Mouse (Mus musculus) megakaryocyte-erythroid progenitor cell, adult 5-6 weeks (primary cell): ENCODE results near the gene Prss48. TPM values are rescaled to one million over a fixed set of nuclear protein-coding genes. Genes with fewer than 3 reads are reported as not detected.

ENCODE experiments used
- ATAC-seq: replicated peaks from 2 replicates; pipeline ENCODE4 v1.8.0; 2016; ENCODE audit warnings: mild to moderate bottlenecking, inconsistent platforms; ENCODE audit not compliant: severe bottlenecking, poor library complexity, low FRiP score, low TSS enrichment
- total RNA-seq, 2 experiments: library from RNA; stranded (forward) in 1 of 2; stranded (reverse) in 1 of 2; fragments of 200-1000, 215-1000 nt in 1 of 2; fragments of >200 nt in 1 of 2; fragmentation: Nextera tagmentation in 1 of 2; gene quantifications; 2 replicates each; pipeline ENCODE4 v1.2.3; 2014 to 2017

Prss48 gene
- total RNA-seq (2014; fragmentation: Nextera tagmentation) (not detected in 2 replicates), total RNA-seq (2017) (not detected in 2 replicates)

DNA sequence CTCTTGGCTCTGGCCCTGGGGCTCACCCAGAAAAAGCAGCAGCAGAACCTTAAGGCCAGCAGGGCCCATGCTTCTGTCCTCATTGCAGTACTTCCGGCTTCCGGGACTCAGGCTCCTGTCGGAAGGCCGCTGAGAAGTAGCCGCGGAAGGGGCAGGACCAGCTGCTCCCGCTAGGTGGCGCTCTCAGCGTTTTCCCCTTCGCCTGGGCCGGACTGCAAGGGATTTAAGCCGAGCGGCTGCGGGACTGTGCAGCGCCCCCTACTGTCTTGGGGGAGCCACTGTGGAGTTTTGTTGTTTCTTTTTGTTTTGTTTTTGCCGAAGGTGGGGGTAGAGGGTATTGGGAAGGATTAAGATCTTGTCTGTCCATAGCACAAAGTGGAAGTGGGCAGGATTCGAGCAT is at the start of gene Prss48:
Gene Prss48, minus strand, starts transcription at position 69 of the 400 bp plus-strand sequence.
- no peak for ATAC-seq

DNA sequence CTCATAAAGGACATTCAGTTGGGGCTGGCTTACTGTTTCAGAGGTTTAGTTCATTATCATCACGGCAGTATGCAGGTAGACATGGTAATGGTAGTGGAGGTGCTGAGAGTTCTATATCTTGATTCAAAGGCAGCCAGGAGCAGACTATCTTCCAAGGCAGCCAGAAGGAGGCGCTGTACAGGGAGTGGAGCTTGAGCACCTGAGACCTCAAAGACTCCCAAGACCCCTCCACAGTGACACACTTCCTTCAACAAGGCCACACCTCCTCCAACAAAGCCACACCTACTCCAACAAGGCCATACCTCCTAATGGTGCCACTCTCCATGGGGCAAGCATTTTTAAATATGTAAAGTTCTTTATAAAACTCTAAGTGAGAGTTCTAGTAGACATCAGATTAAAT is 46.8 kb upstream of the Prss48 start:
- no peak for ATAC-seq

DNA sequence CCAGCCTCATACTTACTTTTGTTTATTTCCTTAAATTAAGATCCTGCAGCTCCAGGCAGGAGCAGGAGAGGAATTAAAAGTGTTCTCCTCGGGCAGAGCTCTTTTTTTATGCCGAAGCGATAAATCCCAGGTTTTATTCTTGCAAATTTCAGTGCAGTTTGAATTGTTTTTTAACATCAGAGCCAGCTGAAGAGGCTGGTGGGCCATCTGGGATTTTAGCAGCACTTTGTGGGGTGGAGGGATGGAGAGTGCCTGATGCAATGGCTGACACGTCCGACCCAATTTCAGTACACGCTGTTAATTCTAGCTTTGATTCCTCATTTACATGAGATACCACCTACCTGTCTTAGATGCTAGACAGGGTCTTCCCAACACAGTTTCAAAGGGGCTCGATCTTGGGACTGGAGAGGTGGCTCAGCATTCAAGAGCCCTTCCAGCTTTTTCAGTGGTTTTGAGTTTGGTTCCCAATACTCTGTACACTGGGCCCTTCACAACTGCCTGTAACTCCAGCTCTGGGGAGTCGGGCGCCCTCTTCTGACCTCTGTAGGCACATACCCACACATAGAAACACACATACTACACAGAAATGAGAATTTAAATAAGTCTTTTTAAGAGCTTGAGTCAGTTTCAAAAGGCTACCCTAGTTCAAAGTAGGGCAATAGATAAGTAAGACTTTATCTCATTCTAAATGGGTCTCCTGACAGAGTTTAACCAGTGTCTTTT is 45.6 kb upstream of the Prss48 start:
- no peak for ATAC-seq

DNA sequence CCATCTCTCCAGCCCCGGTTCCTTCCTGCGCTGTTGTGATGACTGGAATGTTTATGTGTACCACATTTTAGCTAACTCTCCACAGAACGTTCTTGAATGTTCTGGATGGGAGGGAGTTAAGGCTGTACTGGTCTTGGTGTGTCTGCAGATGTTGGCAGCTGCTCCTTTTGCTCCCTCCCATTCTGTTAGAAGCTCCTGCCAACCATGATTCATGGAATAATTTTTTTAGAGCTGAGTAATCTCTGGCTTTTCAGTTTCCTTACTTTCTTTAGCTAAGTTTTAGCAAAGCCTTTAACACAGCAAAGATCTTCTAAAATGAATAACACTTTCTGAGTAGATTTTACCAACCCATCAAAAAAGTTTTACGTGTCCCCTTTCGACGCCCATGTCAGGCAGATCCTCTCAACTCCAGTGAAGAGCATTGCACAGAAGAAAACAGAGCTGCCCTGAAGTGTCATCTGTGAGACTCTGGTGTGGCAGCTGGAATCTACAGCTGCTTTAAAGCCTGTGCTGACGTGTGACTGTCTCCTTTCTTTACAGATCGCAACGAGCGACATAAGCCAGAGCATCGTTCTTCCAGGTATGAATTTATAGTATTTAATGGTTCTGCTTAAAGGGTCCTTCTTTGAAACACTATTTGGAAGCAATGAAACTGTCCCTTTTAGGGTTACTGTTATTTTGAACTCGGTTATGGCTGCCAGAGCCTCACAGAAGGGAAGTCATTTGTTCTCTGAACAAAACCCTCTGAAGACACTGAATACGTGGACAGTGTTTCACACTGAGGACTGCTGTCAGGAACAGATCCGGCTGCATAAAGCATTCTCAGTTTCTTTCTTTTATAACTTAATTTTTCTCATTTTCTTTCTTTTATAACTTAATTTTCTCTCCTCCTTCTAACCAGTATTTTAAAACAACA is 38.3 kb upstream of the Prss48 start:
- no peak for ATAC-seq

DNA sequence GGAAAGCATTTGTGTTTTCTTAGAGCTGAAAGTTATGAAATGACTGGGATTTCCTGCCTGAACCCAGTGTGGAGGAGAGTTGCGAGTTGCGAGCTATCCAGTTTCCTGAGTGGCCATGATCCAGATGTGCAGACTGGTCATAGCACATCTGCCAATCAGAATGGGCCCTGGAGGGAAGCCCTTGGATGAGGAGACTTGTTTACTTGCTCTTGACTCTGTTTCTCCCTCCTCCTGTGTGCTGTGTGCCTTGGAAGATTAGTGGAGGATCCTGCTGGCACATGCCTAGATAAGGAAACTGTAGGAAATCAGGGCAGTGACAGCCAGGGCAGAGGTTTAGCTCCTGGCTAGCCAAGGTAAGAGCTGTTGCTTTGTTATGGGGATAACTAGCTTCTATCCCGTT is 36.4 kb upstream of the Prss48 start:
- ATAC-seq = no peak

DNA sequence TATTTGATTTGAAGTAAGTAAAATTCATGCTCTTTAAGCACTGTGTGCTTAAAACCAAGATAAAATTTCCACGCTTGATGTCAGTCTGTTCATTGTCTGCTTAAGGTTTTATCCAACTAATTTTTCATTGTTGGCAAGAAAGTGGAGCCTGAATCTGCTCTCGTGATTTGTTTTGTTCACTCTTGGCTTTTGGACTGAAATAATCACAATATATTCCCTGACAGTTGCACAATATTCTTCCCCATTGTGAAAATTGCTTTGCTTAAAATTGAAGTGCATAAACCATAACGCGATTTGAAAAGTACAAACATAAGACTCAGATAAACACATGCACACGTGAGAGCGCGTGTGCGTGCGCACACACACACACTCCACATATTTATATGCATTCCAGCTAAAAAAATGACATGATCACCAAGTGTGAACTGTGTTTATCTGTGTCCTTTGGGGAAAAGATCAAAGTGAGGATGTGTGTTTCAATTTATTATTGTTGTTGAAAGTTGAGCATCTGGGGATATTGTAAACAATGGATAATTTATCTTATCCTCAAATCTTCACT is 35.7 kb upstream of the Prss48 start:
- no peak for ATAC-seq

DNA sequence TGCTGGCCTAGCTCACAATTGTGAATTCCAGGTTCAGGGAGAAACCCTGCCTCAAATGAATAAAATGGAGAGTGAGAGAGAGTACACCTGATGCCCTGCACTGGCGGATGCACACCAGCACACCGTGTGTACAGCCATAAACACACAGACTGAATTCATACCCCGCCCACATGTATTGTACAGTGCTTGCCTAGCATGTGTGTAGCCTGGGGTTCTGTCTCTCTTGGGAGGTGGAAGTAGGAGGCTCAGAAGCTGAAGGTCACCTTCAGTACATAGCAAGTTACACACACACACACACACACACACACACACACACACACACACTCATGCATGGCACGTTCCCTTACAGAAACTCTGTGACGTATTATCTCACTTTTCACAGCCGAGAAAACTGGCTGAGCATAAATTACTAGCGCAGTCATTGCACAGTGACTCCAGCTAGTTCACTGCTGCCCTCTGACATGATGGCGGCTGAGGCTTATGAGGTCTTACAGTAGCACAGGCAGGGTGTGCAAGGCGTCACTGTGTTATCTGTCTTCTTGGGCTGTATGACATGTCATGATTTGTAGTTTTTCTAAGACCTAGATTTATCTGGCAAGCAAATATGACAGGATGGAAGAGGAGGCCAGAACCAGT is 31.3 kb upstream of the Prss48 start:
- no peak for ATAC-seq

DNA sequence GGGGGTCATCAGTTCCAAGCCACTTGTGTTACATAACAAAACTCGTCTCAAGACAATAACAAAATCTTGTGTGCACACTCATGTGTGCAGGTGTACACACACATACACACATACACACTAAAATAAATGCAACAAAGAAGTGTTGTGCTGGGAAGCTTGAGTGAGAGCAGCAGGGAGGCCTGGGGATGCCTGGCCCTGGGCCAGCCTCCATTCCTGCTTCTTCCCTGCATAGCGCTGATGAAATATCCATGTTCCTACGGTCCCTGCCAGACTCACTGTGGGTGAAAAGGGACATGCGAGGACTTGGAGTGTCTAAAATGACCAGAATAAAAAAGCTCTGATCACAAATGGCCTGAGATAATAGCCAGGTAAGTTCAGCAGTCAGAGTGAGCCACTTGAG is 28.3 kb upstream of the Prss48 start:
- ATAC-seq = no peak

DNA sequence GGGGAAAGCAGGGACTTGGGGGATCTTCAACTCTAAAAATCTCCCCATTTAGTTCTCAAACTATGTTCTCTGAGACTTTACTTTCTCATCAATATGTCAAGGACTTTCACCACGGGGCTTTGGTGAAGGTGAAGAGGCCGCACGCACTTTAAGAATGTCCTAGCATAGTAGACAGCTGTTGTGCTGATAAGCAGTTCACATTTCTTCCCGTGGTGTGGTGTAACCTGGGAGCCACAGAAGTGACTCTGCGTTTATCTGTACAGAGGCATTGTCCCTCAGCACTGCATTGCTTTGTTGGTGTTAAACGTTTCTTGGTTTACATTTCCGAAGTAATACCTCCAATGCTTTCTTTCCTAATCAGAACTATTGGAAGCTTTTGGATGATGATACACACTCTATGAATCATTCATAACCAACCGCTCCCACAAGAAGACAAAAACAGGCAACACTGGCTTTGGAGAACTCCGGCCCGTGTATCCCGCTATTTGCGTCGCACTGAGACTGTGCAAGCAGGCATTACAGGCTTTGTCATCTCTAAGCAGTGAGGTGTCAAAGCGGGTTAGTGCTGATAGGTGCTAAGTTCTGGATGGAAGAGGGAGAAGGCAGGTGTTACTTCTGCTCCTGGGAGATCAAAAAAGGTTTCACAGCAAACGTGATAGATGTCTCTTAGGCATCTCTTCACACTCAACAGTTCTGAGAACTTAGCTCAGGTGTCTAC is 26.5 kb upstream of the Prss48 start:
- ATAC-seq = peak; percentile 59; the same call in 1 of the 2 replicates

DNA sequence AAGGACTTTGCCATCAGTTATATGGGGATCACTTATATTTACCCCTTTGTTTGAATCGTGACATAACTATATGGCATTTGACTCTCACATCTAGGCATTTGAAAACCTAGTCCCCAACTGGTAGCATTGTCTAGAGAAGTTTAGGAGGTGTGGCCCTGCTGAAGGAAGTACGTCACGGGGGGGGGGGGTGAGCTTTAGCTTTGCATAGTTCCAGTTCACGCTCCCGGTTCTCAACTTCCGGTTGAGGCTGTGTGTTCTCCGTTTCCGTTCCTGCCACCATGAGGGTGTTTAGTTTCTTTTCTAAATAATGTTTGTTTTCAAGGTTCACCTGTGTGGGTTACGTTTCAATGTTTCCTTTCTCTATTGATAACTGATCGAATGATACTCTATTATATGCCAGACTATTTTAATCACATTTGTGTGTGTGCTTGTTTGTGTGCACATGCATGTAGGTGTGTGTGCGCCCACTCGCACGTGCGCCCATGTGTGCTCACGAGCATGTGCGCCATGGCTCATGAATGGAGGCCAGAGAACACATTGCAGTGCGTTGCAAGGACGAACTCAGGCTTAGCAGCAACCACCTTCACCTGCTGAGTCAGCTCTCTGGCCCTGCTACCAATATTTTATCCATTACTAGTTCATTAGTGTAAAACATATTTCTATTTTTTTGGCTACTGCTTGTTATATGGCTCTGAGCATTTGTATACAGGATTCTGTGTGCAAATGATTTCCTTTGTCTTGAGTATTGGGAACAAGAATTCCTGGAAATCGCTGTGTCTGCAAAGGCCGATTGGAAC is 23.2 kb upstream of the Prss48 start:
- ATAC-seq = no peak

DNA sequence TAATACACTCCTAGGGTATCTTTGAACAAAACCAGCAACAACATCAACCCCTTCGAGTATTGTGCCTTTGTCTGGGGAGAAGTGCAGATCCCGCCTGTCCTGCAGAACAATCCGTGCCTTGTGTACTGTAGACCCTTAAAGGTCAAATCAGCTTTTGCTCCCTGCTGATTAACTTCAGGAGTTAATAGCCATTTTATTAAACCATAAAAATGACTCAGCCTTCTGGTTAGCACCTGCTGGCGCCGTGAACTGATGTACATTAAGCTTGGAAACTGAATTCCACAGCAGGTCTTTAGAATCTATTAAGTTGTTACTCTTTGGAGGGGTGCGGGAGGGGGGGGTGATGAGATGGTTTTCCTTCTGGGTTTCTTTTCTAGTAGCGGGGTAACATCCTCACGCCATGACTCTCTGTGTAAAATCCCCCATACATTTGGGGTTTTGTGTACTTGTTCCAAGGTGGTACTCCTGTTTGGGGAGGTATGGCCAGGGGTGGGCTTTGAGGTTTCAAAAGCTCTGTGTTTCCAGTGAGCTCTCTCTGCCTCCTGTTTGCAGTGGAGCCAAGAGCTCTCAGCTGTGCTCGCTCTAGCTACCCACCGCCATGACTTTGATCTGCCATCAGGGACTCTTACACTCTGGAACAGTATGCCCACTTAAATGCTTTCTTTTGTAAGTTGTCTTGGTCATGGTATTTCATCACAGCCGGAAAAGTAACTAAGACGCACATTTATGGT is 21.9 kb upstream of the Prss48 start:
- ATAC-seq = no peak

DNA sequence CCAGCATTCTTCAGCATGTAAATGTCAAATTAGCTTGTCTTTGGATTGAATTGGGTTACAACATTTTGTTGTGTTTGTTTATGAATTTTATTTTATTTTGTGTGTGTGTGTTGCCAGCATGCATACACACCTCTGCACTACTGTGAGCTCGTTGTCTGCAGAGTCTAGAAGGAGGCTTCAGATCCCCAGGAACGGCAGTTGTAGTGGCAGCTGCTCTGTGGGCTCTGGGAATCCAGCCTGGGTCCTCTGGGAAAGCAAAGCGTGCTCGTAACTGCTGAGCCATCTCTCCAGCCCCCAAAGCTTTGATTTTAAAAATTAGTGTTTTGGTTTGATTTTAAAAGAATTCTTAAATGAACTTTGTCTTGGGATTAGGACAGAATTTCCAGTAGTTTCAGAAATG is 19.4 kb upstream of the Prss48 start:
- no peak for ATAC-seq

DNA sequence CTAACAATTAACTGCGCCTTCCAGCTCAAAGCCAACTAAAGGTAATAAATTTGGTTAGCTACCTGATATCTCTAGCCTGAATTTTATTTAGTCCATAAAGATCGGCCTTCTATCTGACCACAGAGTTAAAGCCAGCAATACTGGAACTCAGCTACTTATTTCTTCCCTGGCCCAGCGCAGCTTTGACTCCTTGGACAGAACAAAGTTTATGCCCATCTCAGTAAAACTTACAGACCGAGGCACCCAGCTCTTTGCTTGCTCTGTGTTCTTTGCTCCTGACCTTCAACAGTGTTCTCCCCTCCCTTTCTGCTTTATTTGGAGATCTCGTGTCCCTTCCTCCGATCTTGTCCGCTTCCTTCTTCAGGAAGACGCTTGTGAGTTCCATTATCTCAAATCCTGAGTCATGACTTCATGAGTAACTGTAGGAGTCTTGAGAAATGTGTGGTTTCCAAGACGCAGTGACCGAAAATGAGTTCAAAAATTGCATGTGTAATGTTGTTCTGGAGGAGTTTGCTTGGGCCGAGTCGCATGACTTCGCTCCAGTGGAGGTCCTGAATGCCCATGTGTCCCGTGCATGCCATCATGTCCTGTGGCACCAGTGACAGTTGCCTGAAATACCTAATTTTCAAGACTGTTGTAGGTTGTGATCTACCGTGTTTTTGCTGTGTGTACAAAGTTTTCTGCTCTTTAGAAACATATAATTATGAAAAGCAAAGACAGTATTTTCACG is 18.8 kb upstream of the Prss48 start:
- ATAC-seq = no peak

DNA sequence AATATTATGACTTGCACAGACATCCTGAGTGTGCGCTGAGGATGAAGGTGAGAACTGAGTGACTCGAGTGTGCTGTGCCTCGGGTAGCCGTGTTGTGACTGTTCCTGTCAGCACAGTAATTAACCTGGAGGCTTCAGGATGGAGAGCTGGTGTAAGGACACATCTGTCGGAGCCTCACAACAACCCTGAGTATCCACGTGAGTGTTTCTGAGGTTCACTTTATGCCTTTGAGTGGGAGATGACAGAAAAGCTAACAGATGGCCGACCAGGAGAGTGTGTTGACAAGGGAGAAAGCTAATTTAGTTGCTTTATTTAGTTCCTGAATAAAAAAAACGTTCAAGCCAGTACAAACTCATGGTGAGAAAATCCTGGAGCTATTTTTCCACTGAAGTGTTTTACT is 15.2 kb upstream of the Prss48 start:
- no peak for ATAC-seq

DNA sequence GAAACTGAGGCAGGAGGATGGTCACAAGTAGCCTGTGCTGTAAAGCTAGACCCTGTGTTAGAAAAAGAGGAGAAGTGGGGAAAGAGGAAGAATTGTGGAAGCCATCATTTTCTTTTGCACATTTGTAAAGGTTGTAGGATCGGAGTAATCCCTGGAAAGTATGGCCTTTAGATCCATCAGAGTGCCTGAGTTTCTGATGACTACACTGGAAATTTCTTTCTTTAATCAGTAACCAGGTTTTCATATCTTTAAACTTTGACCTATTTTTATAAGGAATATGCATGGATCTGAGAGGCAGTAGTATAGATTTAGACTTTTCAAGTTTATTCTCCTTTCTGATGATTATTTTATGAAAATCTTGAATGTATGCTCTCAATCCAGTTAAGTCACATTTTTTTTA is 14.7 kb upstream of the Prss48 start:
- ATAC-seq = no peak

DNA sequence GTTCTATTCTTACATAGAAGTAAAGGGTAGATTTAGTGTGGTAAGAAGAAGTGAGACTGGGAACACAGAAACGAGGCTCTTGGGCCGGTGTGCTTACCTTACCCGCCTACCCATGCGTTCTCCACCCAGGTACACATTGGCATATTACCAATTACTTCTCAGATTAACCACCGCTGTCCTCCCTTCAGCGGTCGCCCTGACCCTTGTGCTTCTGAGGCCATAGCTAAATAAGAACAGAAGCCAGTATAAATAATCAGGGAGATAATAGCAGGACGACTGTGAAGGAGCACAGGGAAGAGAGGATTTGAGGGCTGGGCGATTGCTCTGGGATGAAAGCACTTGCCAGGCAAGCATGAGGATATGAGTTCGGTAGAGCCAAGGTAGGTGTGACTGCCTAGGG is 11.5 kb upstream of the Prss48 start:
- no peak for ATAC-seq

DNA sequence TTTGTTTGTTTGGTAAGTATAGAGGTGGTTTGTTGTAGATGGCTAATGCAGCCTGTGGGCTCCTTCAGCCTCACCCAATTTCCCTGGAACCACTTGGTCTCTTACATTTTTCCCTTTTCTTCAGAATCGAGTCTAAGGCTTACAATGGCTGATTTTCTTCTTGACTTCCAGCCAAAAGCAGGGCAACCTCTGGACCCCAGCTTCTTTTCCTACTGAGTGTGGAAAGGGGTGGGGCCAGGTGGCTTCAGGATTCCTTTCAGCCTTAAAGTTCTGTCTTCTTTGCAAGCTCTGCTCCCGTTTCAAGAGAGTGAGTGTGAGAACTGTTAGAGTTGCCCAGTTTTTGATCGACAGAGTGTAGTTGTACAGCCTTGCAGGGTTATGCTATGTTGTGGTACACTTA is 9.5 kb upstream of the Prss48 start:
- no peak for ATAC-seq
